Mouse (Mus musculus) natural killer cell, adult 2 months (primary cell): ENCODE results near the gene Hoxa7.
A peak's percentile ranks its signal among the peaks of the same experiment; 100 is the strongest.

Experiments
- DNase-seq, 2 experiments: peaks; one replicate each; pipeline ENCODE4 v3.0.0; 2022; ENCODE audit warnings: low spot score in 2 of 2

The Hoxa7 gene

GRCm38 (mm10) chr6:52200073-52200750 lies 21.4 kb downstream of the Hoxa7 start:
- DNase-seq, result no peak

GRCm38 (mm10) chr6:52197271-52197670 lies 24.4 kb downstream of the Hoxa7 start:
- DNase-seq, result no peak

- no peak for DNase-seq
Observed at GRCm38 (mm10) chr6:52196811-52197210, 24.8 kb downstream of the Hoxa7 start.

- DNase-seq, result no peak
Observed at GRCm38 (mm10) chr6:52194690-52195089, 27.0 kb downstream of the Hoxa7 start.

GRCm38 (mm10) chr6:52191860-52192550 lies 29.6 kb downstream of the Hoxa7 start:
- DNase-seq, result peak; percentile 75 to 79

- DNase-seq, result no peak
Observed at GRCm38 (mm10) chr6:52190906-52191810, 30.5 kb downstream of the Hoxa7 start, which contains the start of gene Hoxa4. TSS of gene Hoxa4 (minus strand) at chr6:52191753.

GRCm38 (mm10) chr6:52190410-52190809 lies 31.2 kb downstream of the Hoxa7 start:
- no peak for DNase-seq

GRCm38 (mm10) chr6:52189909-52190308 lies 31.7 kb downstream of the Hoxa7 start:
- no peak for DNase-seq

GRCm38 (mm10) chr6:52189172-52189591 lies 32.5 kb downstream of the Hoxa7 start:
- DNase-seq, result no peak

GRCm38 (mm10) chr6:52186500-52186899 lies 35.2 kb downstream of the Hoxa7 start:
- no peak for DNase-seq

GRCm38 (mm10) chr6:52185834-52186233 lies 35.8 kb downstream of the Hoxa7 start:
- DNase-seq, result no peak

GRCm38 (mm10) chr6:52185222-52185621 lies 36.4 kb downstream of the Hoxa7 start:
- no peak for DNase-seq

GRCm38 (mm10) chr6:52184668-52185067 lies 37.0 kb downstream of the Hoxa7 start:
- DNase-seq, result no peak

GRCm38 (mm10) chr6:52183311-52184080 lies 38.2 kb downstream of the Hoxa7 start:
- no peak for DNase-seq

GRCm38 (mm10) chr6:52182793-52183192 lies 38.9 kb downstream of the Hoxa7 start:
- no peak for DNase-seq

- no peak for DNase-seq
Observed at GRCm38 (mm10) chr6:52182030-52182429, 39.6 kb downstream of the Hoxa7 start.

GRCm38 (mm10) chr6:52180726-52181125 lies 40.9 kb downstream of the Hoxa7 start:
- no peak for DNase-seq

GRCm38 (mm10) chr6:52180213-52180710 lies 41.4 kb downstream of the Hoxa7 start:
- DNase-seq, result no peak

- DNase-seq, result no peak
Observed at GRCm38 (mm10) chr6:52179690-52180089, 42.0 kb downstream of the Hoxa7 start.

- no peak for DNase-seq
Observed at GRCm38 (mm10) chr6:52178918-52179665, 42.6 kb downstream of the Hoxa7 start.

GRCm38 (mm10) chr6:52177806-52178205 lies 43.8 kb downstream of the Hoxa7 start:
- no peak for DNase-seq
